Mouse (Mus musculus) MEL (cell line): ENCODE measurements around the gene Morn3. TPM values are rescaled to one million over a fixed set of nuclear protein-coding genes. Genes with fewer than 3 reads are reported as not detected.
A peak's percentile ranks its signal among the peaks of the same experiment; 100 is the strongest.

ENCODE experiments used
- DNase-seq: peaks from one replicate; pipeline ENCODE4 v3.0.0; 2011; ENCODE audit warnings: low read depth, low spot score
- H3K27ac ChIP-seq: 2 replicates; pipeline ENCODE4 v1.5.1; 2012; ENCODE audit warnings: low read depth, mild to moderate bottlenecking, control low read depth, low read length, moderate library complexity; ENCODE audit not compliant: control insufficient read depth
- H3K27me3 ChIP-seq, 2 experiments: fragments of 150-350 bp in 1 of 2; sonication (generic) in 1 of 2; 2 replicates each; pipeline ENCODE4 v1.6.1; 2012; ENCODE audit warnings: low read length in 2 of 2, mild to moderate bottlenecking in 2 of 2, improper control_type of control experiment in 1 of 2, moderate library complexity in 1 of 2; ENCODE audit not compliant: insufficient read depth in 2 of 2, control insufficient read depth in 1 of 2
- H3K36me3 ChIP-seq, 2 experiments: 2 replicates each; pipeline ENCODE4 v1.6.1; 2012 to 2014; ENCODE audit warnings: low read length in 2 of 2, improper control_type of control experiment in 1 of 2, inconsistent platforms in 1 of 2, mild to moderate bottlenecking in 1 of 2; ENCODE audit not compliant: insufficient read depth in 2 of 2, control insufficient read depth in 1 of 2
- H3K4me1 ChIP-seq, 2 experiments: fragments of 150-350 bp in 1 of 2; sonication (generic) in 1 of 2; 2 replicates each; pipeline ENCODE4 v1.6.1; 2012; ENCODE audit warnings: low read length in 2 of 2, improper control_type of control experiment in 1 of 2, mild to moderate bottlenecking in 1 of 2; ENCODE audit not compliant: insufficient read depth in 2 of 2, control insufficient read depth in 1 of 2
- H3K4me3 ChIP-seq, 2 experiments: fragments of 150-350 bp in 1 of 2; sonication (generic) in 1 of 2; 2 replicates each; pipeline ENCODE4 v1.5.1; 2012; ENCODE audit warnings: low read depth in 2 of 2, low read length in 2 of 2, mild to moderate bottlenecking in 2 of 2, moderate library complexity in 2 of 2, control low read depth in 1 of 2, improper control_type of control experiment in 1 of 2; ENCODE audit not compliant: control insufficient read depth in 1 of 2, insufficient read depth in 1 of 2
- H3K79me2 ChIP-seq: 2 replicates; pipeline ENCODE4 v1.6.1; 2012; ENCODE audit warnings: mild to moderate bottlenecking, low read length, moderate library complexity; ENCODE audit not compliant: control insufficient read depth, poor library complexity, insufficient read depth
- H3K9ac ChIP-seq: 2 replicates; pipeline ENCODE4 v1.6.1; 2012; ENCODE audit warnings: low read depth, mild to moderate bottlenecking, control low read depth, low read length, moderate library complexity; ENCODE audit not compliant: control insufficient read depth, poor library complexity, severe bottlenecking
- H3K9me3 ChIP-seq: fragments of 150-350 bp; sonication (generic); replicated peaks from 2 replicates; pipeline ENCODE4 v1.6.1; 2012; ENCODE audit warnings: mild to moderate bottlenecking, low read length, improper control_type of control experiment, moderate library complexity; ENCODE audit not compliant: insufficient read depth
- BHLHE40 ChIP-seq: IDR thresholded peaks from 2 replicates; pipeline ENCODE4 v1.6.1; 2012; ENCODE audit warnings: low read depth, mild to moderate bottlenecking, inconsistent platforms, low read length, improper control_type of control experiment, borderline replicate concordance
- CHD2 ChIP-seq: IDR thresholded peaks from 2 replicates; pipeline ENCODE4 v1.6.1; 2011; ENCODE audit warnings: low read length, improper control_type of control experiment
- ELF1 ChIP-seq: IDR thresholded peaks from 2 replicates; pipeline ENCODE4 v1.6.1; 2014; ENCODE audit warnings: low read depth, mild to moderate bottlenecking, inconsistent platforms, low read length, improper control_type of control experiment, moderate library complexity
- EP300 ChIP-seq, 2 experiments: IDR thresholded peaks; 2 replicates each; pipeline ENCODE4 v1.6.1; 2011; ENCODE audit warnings: improper control_type of control experiment in 2 of 2, low read length in 2 of 2, low read depth in 1 of 2, mild to moderate bottlenecking in 1 of 2
- GABPA ChIP-seq: IDR thresholded peaks from 2 replicates; pipeline ENCODE4 v1.6.1; 2012; ENCODE audit warnings: low read depth, mild to moderate bottlenecking, inconsistent platforms, low read length, improper control_type of control experiment, moderate library complexity
- GATA1 ChIP-seq: IDR thresholded peaks from 2 replicates; pipeline ENCODE4 v1.6.1; 2011; ENCODE audit warnings: low read depth, low read length, improper control_type of control experiment
- HCFC1 ChIP-seq: IDR thresholded peaks from 2 replicates; pipeline ENCODE4 v1.6.1; 2012; ENCODE audit warnings: low read depth, mild to moderate bottlenecking, inconsistent platforms, low read length, improper control_type of control experiment, moderate library complexity
- JUND ChIP-seq: IDR thresholded peaks from 2 replicates; pipeline ENCODE4 v1.6.1; 2011; ENCODE audit warnings: low read depth, mild to moderate bottlenecking, improper control_type of control experiment, low read length
- MAFK ChIP-seq: IDR thresholded peaks from 2 replicates; pipeline ENCODE4 v1.6.1; 2011; ENCODE audit warnings: low read depth, mild to moderate bottlenecking, low read length, improper control_type of control experiment, borderline replicate concordance
- MAX ChIP-seq: IDR thresholded peaks from 2 replicates; pipeline ENCODE4 v1.6.1; 2011; ENCODE audit warnings: low read length, improper control_type of control experiment
- MAZ ChIP-seq: IDR thresholded peaks from 2 replicates; pipeline ENCODE4 v1.6.1; 2012; ENCODE audit warnings: low read depth, mild to moderate bottlenecking, inconsistent platforms, low read length, improper control_type of control experiment
- MEF2A ChIP-seq: IDR thresholded peaks from 2 replicates; pipeline ENCODE4 v1.6.1; 2014; ENCODE audit warnings: low read depth, mild to moderate bottlenecking, inconsistent platforms, low read length, improper control_type of control experiment; ENCODE audit not compliant: poor library complexity, insufficient replicate concordance, severe bottlenecking; ENCODE audit errors: extremely low read depth
- POLR2AphosphoS5 ChIP-seq: IDR thresholded peaks from 2 replicates; pipeline ENCODE4 v1.6.1; 2012; ENCODE audit warnings: low read depth, borderline replicate concordance, mild to moderate bottlenecking, inconsistent platforms, low read length, moderate library complexity, mixed read lengths
- RAD21 ChIP-seq: IDR thresholded peaks from 2 replicates; pipeline ENCODE4 v1.6.1; 2011; ENCODE audit warnings: mild to moderate bottlenecking, low read depth, low read length, improper control_type of control experiment
- SMC3 ChIP-seq: IDR thresholded peaks from 2 replicates; pipeline ENCODE4 v1.6.1; 2011; ENCODE audit warnings: low read depth, low read length, improper control_type of control experiment
- USF2 ChIP-seq, 2 experiments: IDR thresholded peaks; 2 replicates each; pipeline ENCODE4 v1.6.1; 2011 to 2012; ENCODE audit warnings: improper control_type of control experiment in 2 of 2, low read length in 2 of 2, borderline replicate concordance in 1 of 2, inconsistent platforms in 1 of 2, low read depth in 1 of 2, mild to moderate bottlenecking in 1 of 2; ENCODE audit not compliant: insufficient read depth in 1 of 2
- ZKSCAN1 ChIP-seq: IDR thresholded peaks from 2 replicates; pipeline ENCODE4 v1.6.1; 2012; ENCODE audit warnings: low read depth, mild to moderate bottlenecking, inconsistent platforms, low read length, improper control_type of control experiment, moderate library complexity
- ZMIZ1 ChIP-seq: IDR thresholded peaks from 2 replicates; pipeline ENCODE4 v1.6.1; 2012; ENCODE audit warnings: low read depth, mild to moderate bottlenecking, inconsistent platforms, low read length, improper control_type of control experiment, moderate library complexity
- ZNF384 ChIP-seq: IDR thresholded peaks from 2 replicates; pipeline ENCODE4 v1.6.1; 2012; ENCODE audit warnings: low read depth, mild to moderate bottlenecking, inconsistent platforms, low read length, improper control_type of control experiment
- polyA plus RNA-seq, 2 experiments: library from polyadenylated mRNA; stranded (reverse) in 1 of 2; unstranded in 1 of 2; fragments of >175 nt in 1 of 2; fragments of >200 nt in 1 of 2; gene quantifications; 2 replicates each; pipeline versions ENCODE4 v1.2.1 to v1.2.4; 2012; ENCODE audit warnings: low replicate concordance in 2 of 2, low read depth in 1 of 2; ENCODE audit not compliant: insufficient read length in 2 of 2, insufficient read depth in 1 of 2, missing spikeins in 1 of 2
- total RNA-seq: library from RNA; depleted of rRNA; stranded (reverse); fragments of 300-350 nt; gene quantifications from 2 replicates; pipeline ENCODE4 v1.2.3, GENCODE M21; 2012

Morn3 gene
- total and polyA plus RNA-seq, 3 experiments = not detected

GRCm38 (mm10) chr5:123038115-123038514 is 8.7 kb downstream of the Morn3 start:
- H3K27ac ChIP-seq = no peak overlapping the region
- H3K9me3 ChIP-seq = no peaks in the 10 kb centered on the region
- no peak overlapping the region for H3K4me3 ChIP-seq
- H3K27me3 ChIP-seq = no peaks in the 10 kb centered on the region
- no peaks in the 10 kb centered on the region for H3K79me2 ChIP-seq
- peak overlapping the region; percentile 25; the same call in 1 of the 2 replicates for H3K9ac ChIP-seq
- peaks cover 0 to 11% of the 10 kb centered on the region in 2 experiments; a peak in 2 of 4 replicates for H3K36me3 ChIP-seq
- TF ChIP-seq MAFK = no peak
- TF ChIP-seq ZNF384 = peak; percentile 77
- 0 out of 2 replicates have a peak, but pooled peaks have one; percentile 19 for TF ChIP-seq ELF1
- no peak for DNase-seq
- H3K4me1 ChIP-seq = peaks cover 2 to 30% of the 10 kb centered on the region in 2 experiments; a peak in 3 of 4 replicates

DNA sequence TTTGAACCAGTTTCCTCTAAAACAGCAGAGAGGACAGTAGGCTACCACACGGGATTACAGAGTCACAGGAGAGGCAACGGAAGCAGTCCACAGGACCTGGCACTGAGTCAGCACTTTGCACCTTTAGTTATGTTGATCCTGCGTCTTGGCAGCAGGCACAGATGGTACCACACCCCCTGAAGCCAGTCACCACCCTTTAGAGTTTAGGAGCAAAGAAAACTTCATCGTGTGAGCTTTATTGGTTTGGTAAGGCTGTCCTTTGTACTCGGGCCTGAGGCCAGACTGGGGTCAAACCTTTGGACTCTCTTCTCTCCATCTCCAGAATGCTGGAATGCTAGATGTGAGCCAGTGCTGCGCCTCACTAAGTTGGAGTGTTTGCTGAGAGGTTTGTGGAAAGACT is 11.3 kb downstream of the Morn3 start:
- H3K27me3 ChIP-seq = no peaks in the 10 kb centered on the region
- H3K9ac ChIP-seq = no peak overlapping the region
- no peak overlapping the region for H3K27ac ChIP-seq
- peaks cover 0 to 11% of the 10 kb centered on the region in 2 experiments; a peak in 2 of 4 replicates for H3K36me3 ChIP-seq
- H3K9me3 ChIP-seq = no peaks in the 10 kb centered on the region
- peaks cover 2 to 30% of the 10 kb centered on the region in 2 experiments; a peak in 3 of 4 replicates for H3K4me1 ChIP-seq
- peak; percentile 34 for DNase-seq
- no peaks in the 10 kb centered on the region for H3K79me2 ChIP-seq
- TF ChIP-seq SMC3 = no peak
- TF ChIP-seq RAD21 = no peak
- TF ChIP-seq ZKSCAN1 = no peak
- TF ChIP-seq JUND = no peak
- no peak for TF ChIP-seq ZNF384
- TF ChIP-seq MAZ = no peak
- TF ChIP-seq, all 39 proteins: peak for 0
- no peak overlapping the region for H3K4me3 ChIP-seq

GRCm38 (mm10) chr5:123035089-123035488 is 11.7 kb downstream of the Morn3 start:
- Histone ChIP-seq H3K36me3 (peaks cover 0 to 10% of the 10 kb centered on the region in 2 experiments; a peak in 2 of 4 replicates), H3K9ac (no peak overlapping the region), H3K9me3 (no peaks in the 10 kb centered on the region), H3K27ac (no peak overlapping the region), H3K4me1 (peaks cover 2 to 30% of the 10 kb centered on the region in 2 experiments; a peak in 3 of 4 replicates), H3K4me3 (no peak overlapping the region), H3K79me2 (no peaks in the 10 kb centered on the region), H3K27me3 (no peaks in the 10 kb centered on the region)
- TF ChIP-seq MEF2A (no peak), GABPA (no peak), USF2 (IDR thresholded peaks at IDR 0.05; ENCODE audit: borderline replicate concordance in 1 of 2, insufficient read depth in 1 of 2, low read depth in 1 of 2, low read length in 2 of 2) (no peak), ELF1 (no peak), MAX (no peak), HCFC1 (no peak), ZMIZ1 (no peak), EP300 (IDR thresholded peaks at IDR 0.05; ENCODE audit: low read depth in 1 of 2, low read length in 2 of 2) (no peak), GATA1 (no peak), CHD2 (no peak), POLR2AphosphoS5 (no peak), MAZ (no peak), BHLHE40 (no peak)
- no peak for DNase-seq
